Mouse (Mus musculus): ENCODE measurements around the gene 9330161L09Rik.

- TF ChIP-seq CTCF (IDR thresholded peaks at IDR 0.05; ENCODE audit: insufficient read depth, low read depth, low read length) (no peak), POLR2A (IDR thresholded peaks at IDR 0.05; ENCODE audit: insufficient read depth, low read depth, low read length) (no peak)
Measured at GRCm38 (mm10) chr12:103407720-103408119, at the start of gene 9330161L09Rik.

Data from olfactory bulb, adult 2 months (tissue).